Mouse (Mus musculus): ENCODE results near the gene Olfr944. TPM values are rescaled to one million over a fixed set of nuclear protein-coding genes. Genes with fewer than 3 reads are reported as not detected.

The Olfr944 gene
- polyA plus RNA-seq (2015; fragmentation: Nextera tagmentation; extraction: Ambion mirVana) = not detected in 2 replicates

DNA sequence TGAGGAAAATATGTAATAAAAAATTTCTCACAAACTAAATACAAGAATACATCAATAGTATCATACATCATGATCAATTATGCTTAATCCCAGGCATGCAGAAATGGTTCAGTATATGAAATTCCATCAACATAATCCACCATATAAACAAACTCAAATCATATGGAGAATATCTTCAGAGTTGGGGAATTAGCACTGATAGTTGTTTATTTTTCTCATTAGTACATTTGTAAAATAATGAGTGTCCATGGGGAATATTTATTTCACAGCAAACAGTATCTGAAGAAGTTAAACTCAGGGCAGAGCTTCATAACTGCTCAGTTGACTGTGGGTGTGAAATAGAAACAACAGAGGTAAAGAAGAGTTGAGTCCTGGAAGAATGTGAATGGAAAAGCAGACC lies at the start of gene Olfr944:
Gene Olfr944 (plus strand): TSS at position 301 of the 400 bp plus-strand sequence.
- no peak for DNase-seq (ENCODE audit: low spot score)

DNA sequence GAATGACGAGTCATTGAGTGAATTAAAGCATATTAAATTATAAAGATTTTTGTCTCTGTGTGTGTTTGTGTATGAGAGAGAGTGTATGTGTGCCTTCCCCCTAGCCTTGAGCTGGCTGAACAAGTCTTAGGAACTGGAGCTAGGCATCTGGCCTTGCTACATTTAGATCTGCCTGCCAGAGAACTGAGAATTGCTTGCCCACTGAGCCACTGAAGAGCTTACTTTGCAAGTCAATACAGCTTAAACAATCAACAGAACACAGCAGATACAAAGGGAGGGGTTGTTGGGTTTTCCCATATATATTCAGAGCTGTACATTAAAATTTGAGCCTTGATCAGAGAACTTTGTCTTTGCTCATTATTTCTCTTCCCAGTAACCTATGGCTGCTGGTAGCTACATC lies 49.3 kb upstream of the Olfr944 start:
- DNase-seq (ENCODE audit: low spot score) = no peak

DNA sequence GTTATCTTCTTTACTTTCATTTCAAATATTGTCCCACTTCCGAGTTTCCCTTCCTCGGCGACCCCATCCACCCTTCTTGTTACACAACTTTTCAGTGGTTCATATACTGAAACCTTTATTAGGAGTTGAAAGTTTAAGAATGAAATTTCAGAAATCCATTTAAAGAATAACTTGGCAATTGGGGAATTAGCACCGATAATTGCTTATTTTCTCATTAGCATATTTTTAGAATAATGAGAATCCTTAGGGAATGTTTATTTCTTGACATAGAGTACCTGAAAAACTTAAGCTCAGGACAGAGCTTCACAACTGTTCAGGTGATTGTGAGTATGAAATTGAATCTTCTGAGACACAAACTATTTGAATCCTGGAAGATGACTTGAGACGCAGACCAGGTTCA lies 35.7 kb upstream of the Olfr944 start, which contains the start of gene Olfr943:
Gene Olfr943 (plus strand): TSS at position 301 of the 400 bp plus-strand sequence.
- no peak for DNase-seq (ENCODE audit: low spot score)

DNA sequence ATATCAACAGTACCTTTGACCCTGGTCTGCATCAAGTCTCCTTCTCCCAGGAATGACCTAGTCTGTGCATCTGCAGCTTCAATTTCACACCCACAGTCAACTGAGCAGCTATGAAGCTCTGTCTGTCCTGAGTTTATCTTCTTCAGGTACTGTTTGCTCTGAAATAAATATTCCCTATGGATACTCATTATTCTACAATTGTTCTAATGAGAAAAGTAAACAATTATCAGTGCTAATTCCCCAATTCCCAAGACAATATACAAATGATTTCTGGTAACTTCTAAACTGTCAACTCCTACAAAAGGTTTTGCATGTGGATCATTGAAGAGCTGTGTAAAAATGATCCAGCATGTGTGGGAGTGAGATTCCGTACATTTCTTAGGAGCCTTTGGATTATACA lies 48.2 kb downstream of the Olfr944 start, which contains the start of gene Olfr1537:
Gene Olfr1537 (minus strand): TSS at position 101 of the 400 bp plus-strand sequence.
- DNase-seq (ENCODE audit: low spot score) = no peak

Other genes starting within 250 kb of the Olfr944 start
- gene Olfr933, start 229.6 kb upstream of the Olfr944 start, polyA plus RNA-seq (2015; fragmentation: Nextera tagmentation; extraction: Ambion mirVana) = not detected in 2 replicates
- not detected in 2 replicates for gene Olfr934, start 213.6 kb upstream of the Olfr944 start, polyA plus RNA-seq (2015; fragmentation: Nextera tagmentation; extraction: Ambion mirVana)
- gene Olfr935, start 202.2 kb upstream of the Olfr944 start, polyA plus RNA-seq (2015; fragmentation: Nextera tagmentation; extraction: Ambion mirVana) = not detected in 2 replicates
- gene Olfr146, start 178.5 kb upstream of the Olfr944 start, polyA plus RNA-seq (2015; fragmentation: Nextera tagmentation; extraction: Ambion mirVana) = not detected in 2 replicates
- gene Olfr937, start 137.0 kb upstream of the Olfr944 start, polyA plus RNA-seq (2015; fragmentation: Nextera tagmentation; extraction: Ambion mirVana) = not detected in 2 replicates
- not detected in 2 replicates for gene Olfr938, start 123.0 kb upstream of the Olfr944 start, polyA plus RNA-seq (2015; fragmentation: Nextera tagmentation; extraction: Ambion mirVana)
- not detected in 2 replicates for gene Olfr27, start 73.8 kb upstream of the Olfr944 start, polyA plus RNA-seq (2015; fragmentation: Nextera tagmentation; extraction: Ambion mirVana)
- gene Olfr943, start 35.6 kb upstream of the Olfr944 start, polyA plus RNA-seq (2015; fragmentation: Nextera tagmentation; extraction: Ambion mirVana) = not detected in 2 replicates
- gene Olfr1537, start 48.1 kb downstream of the Olfr944 start, polyA plus RNA-seq (2015; fragmentation: Nextera tagmentation; extraction: Ambion mirVana) = not detected in 2 replicates
- not detected in 2 replicates for gene Olfr945, start 74.9 kb downstream of the Olfr944 start, polyA plus RNA-seq (2015; fragmentation: Nextera tagmentation; extraction: Ambion mirVana)
- not detected in 2 replicates for gene Olfr948, start 124.1 kb downstream of the Olfr944 start, polyA plus RNA-seq (2015; fragmentation: Nextera tagmentation; extraction: Ambion mirVana)
- not detected in 2 replicates for gene Olfr951, start 185.5 kb downstream of the Olfr944 start, polyA plus RNA-seq (2015; fragmentation: Nextera tagmentation; extraction: Ambion mirVana)
- gene Olfr952, start 225.2 kb downstream of the Olfr944 start, polyA plus RNA-seq (2015; fragmentation: Nextera tagmentation; extraction: Ambion mirVana) = not detected in 2 replicates